Mouse (Mus musculus): ENCODE measurements around the gene Prpf4.

The Prpf4 gene

GRCm38 (mm10) chr4:62389592-62390512 is 18.7 kb upstream of the Prpf4 start:
- no peak for DNase-seq (ENCODE audit: low spot score in 2 of 2)

- DNase-seq (ENCODE audit: low spot score in 2 of 2), result no peak
These were observed 16.7 kb upstream of the Prpf4 start for GRCm38 (mm10) chr4:62391892-62392291.

GRCm38 (mm10) chr4:62393459-62393858 is 15.1 kb upstream of the Prpf4 start:
- no peak for DNase-seq (ENCODE audit: low spot score in 2 of 2)

GRCm38 (mm10) chr4:62395806-62396205 is 12.8 kb upstream of the Prpf4 start:
- no peak for DNase-seq (ENCODE audit: low spot score in 2 of 2)

- no peak for DNase-seq (ENCODE audit: low spot score in 2 of 2)
These were observed 10.8 kb upstream of the Prpf4 start for GRCm38 (mm10) chr4:62397616-62398365.

GRCm38 (mm10) chr4:62398956-62399355 is 9.6 kb upstream of the Prpf4 start:
- no peak for DNase-seq (ENCODE audit: low spot score in 2 of 2)

GRCm38 (mm10) chr4:62406133-62406532 is 2.5 kb upstream of the Prpf4 start:
- DNase-seq (ENCODE audit: low spot score in 2 of 2), result no peak

- DNase-seq (ENCODE audit: low spot score in 2 of 2), result peak; percentile 23 to 38
These were observed 641 bp upstream of the Prpf4 start for GRCm38 (mm10) chr4:62407730-62408582.

- DNase-seq (ENCODE audit: low spot score in 2 of 2), result no peak
These were observed 1.0 kb downstream of the Prpf4 start for GRCm38 (mm10) chr4:62409615-62410014.

GRCm38 (mm10) chr4:62410325-62410724 is 1.7 kb downstream of the Prpf4 start:
- no peak for DNase-seq (ENCODE audit: low spot score in 2 of 2)

- DNase-seq (ENCODE audit: low spot score in 2 of 2), result no peak
These were observed 3.0 kb downstream of the Prpf4 start for GRCm38 (mm10) chr4:62411606-62412005.

- DNase-seq (ENCODE audit: low spot score in 2 of 2), result no peak
These were observed 9.9 kb downstream of the Prpf4 start for GRCm38 (mm10) chr4:62418448-62418847.

GRCm38 (mm10) chr4:62419091-62419490 is 10.5 kb downstream of the Prpf4 start:
- no peak for DNase-seq (ENCODE audit: low spot score in 2 of 2)

GRCm38 (mm10) chr4:62425891-62426290 is 17.3 kb downstream of the Prpf4 start:
- no peak for DNase-seq (ENCODE audit: low spot score in 2 of 2)

- no peak for DNase-seq (ENCODE audit: low spot score in 2 of 2)
These were observed 19.6 kb downstream of the Prpf4 start for GRCm38 (mm10) chr4:62427978-62428758.

- no peak for DNase-seq (ENCODE audit: low spot score in 2 of 2)
These were observed 21.0 kb downstream of the Prpf4 start for GRCm38 (mm10) chr4:62429616-62430015.

GRCm38 (mm10) chr4:62430678-62431077 is 22.1 kb downstream of the Prpf4 start:
- no peak for DNase-seq (ENCODE audit: low spot score in 2 of 2)

GRCm38 (mm10) chr4:62431522-62431921 is 22.9 kb downstream of the Prpf4 start:
- DNase-seq (ENCODE audit: low spot score in 2 of 2), result no peak

GRCm38 (mm10) chr4:62433939-62434870 is 25.6 kb downstream of the Prpf4 start:
- no peak for DNase-seq (ENCODE audit: low spot score in 2 of 2)

- no peak for DNase-seq (ENCODE audit: low spot score in 2 of 2)
These were observed 26.5 kb downstream of the Prpf4 start, which contains the start of gene Rnf183 for GRCm38 (mm10) chr4:62435081-62435480. Gene Rnf183 (minus strand): TSS chr4:62435252.
